Mouse (Mus musculus) right cerebral cortex, adult 18-20 months (tissue): Measurements from ENCODE around the gene Cyb561.

Source experiments
- DNase-seq: peaks from one replicate; pipeline ENCODE4 v3.0.0; 2022; ENCODE audit warnings: mixed read lengths

The Cyb561 gene

GRCm38 (mm10) chr11:105920098-105920785 lies 32.9 kb downstream of the Cyb561 start:
- DNase-seq = no peak

GRCm38 (mm10) chr11:105913580-105913979 lies 39.6 kb downstream of the Cyb561 start:
- peak; percentile 78 for DNase-seq

DNA sequence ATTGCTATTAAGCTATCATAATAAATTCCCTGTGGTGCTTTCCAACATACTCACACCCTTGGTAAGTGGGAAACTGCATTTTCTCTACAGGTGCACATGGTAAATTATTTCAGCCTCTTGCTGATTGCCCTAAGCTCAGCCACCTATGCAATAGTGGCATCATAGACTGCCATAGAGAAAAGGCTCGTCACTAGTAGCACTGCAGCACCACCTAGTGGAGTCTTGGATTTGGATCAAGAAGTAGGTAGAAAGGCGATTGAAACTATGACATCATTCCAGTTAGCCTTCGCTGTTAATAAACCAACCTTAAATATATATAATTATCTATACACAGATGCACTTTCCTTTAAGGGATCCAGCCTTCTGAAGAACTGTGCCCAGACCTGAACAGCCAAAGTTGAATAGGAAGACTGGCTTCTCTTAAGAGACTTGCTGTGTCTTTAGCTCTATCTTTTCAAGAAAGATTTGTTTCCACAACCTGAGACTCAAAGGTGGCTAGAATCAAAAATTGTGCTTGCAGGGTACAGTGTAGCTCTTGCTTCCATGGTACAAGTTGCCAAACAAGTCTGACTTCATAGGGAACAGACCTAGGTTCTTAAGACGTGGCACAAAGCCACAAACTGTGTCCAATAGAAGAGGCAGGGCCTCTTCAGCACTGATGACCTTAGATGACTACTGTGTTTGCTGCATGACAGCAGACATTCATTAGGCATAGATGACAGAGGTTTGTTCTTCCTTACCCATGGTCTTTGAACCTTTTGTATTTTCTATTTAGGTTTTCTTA lies 41.4 kb downstream of the Cyb561 start:
- DNase-seq = peak; percentile 85

DNA sequence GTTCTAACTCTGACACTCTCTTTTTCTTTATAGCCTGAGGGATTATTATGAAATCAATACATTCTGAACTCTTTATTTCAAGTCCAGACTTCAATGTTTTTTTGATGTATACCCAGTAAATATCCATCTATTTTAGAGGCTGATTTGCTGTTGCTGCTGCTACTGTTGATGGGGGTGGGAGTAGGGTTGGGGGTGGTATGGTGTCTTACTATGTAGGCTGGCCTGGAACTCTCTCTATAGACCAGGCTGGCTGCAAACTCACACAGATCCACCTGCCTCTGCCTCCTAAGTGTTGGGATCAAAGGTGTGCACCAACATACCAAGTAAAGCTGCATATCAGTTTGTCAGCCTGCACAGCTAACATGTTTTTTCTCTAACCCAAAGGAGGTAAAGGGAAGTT lies 42.0 kb downstream of the Cyb561 start:
- no peak for DNase-seq

GRCm38 (mm10) chr11:105909617-105910016 lies 43.5 kb downstream of the Cyb561 start:
- no peak for DNase-seq

DNA sequence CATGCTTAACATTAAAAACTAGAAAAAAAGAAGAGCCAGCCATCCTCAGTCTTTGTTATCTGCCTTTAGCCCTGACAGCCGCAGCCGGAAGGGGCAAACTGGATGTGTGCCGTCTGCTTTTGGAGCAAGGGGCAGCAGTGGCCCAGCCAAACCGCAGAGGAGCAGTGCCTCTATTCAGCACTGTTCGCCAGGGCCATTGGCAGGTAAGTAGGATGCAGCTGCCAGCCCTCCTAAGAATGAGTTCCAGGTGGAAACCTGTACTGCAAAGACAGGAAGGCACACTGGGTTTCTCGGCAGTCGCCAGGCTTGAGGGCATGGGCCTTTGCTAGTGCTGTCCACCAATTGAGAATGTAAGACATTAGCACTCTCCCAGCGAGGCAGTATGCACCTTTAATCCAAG lies 44.2 kb downstream of the Cyb561 start:
- no peak for DNase-seq

- no peak for DNase-seq
Observed at GRCm38 (mm10) chr11:105907381-105907780, 45.8 kb downstream of the Cyb561 start.

DNA sequence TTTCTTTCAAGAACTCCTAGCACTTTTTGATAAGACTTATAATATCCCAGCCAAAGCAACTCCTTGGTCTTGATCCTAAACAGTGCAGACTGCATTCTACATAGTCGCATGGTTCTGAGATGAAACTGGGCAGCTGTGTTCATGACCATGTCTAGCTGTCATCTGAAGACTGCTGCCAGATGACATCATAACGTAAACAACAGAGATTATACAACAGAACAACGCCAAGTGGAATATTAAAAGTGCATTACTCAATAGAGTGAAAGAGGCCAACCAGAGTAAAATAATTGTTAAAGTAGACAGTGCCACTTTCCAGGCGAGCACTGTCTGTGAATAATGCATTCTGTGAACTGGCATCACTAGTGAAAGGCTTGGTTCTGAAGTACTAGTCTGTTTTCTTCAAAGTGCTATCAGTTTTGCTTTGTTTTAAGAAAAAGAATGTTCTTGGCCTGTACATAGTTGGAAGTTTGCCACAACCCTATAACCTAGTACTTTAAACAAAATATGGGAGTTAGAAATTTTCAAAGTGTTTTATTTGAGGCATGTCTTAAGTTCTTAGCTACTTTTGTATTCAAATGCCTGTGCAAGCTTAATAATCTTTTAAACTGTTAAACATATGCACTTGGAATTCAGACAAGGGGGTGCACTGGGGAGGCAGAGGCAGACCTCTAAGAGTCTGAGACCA lies 47.5 kb downstream of the Cyb561 start:
- no peak for DNase-seq

GRCm38 (mm10) chr11:105902956-105903355 lies 50.2 kb downstream of the Cyb561 start:
- no peak for DNase-seq

GRCm38 (mm10) chr11:105901501-105901900 lies 51.6 kb downstream of the Cyb561 start:
- DNase-seq = no peak

- no peak for DNase-seq
Observed at GRCm38 (mm10) chr11:105899151-105899550, 54.0 kb downstream of the Cyb561 start.

DNA sequence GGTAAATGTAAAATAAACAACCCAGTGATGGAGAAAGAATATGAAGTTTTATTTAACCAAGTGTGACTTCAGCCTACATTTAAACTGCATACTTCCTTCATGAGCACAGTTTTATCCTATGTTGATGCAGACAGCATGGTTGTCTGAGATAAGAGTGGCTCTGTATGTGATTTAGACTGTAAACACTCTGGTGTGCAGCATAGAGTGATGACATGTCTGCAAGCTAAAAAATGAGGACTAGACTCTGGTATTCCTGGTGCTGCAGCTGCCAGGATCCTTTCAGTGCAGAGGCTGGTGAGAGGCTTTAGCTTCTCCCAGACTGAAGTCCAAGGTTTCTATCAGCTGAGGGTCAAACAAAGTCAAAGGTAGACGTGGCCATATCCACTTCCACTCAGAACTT lies 65.9 kb downstream of the Cyb561 start:
- no peak for DNase-seq

DNA sequence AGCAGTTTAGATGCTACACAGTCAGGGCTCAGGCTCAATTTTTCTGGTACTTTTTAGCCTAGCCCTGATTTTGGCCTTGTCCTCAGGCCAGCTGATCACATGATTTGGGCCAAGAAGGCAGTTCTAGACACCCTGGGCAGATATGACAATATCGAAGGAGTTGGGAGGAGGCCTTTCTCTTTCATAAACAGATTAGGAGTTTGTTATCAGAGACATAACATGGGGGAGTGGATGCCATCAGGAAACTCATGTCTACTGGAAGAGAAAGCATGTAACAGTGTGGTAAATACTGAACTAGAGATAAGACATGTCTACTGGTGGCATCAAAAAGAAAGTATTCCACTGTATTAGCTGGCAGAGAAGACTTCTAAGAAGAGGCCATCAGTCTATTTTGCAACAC lies 67.6 kb downstream of the Cyb561 start:
- no peak for DNase-seq
